Mouse (Mus musculus) macrophage (primary cell): ENCODE data around the gene Igsf21. TPM values are rescaled to one million over a fixed set of nuclear protein-coding genes. Genes with fewer than 3 reads are reported as not detected.

ENCODE experiments used
- H3K27ac ChIP-seq: fragments of 350-480 bp; formaldehyde crosslinking; 2 replicates; pipeline ENCODE4 v1.9.0; 2021
- H3K36me3 ChIP-seq: fragments of 350-480 bp; formaldehyde crosslinking; 2 replicates; pipeline ENCODE4 v1.9.0; 2021; ENCODE audit errors: inconsistent target
- H3K4me3 ChIP-seq: fragments of 350-480 bp; formaldehyde crosslinking; 2 replicates; pipeline ENCODE4 v1.9.0; 2021; ENCODE audit errors: inconsistent target
- H3K79me2 ChIP-seq: fragments of 350-480 bp; formaldehyde crosslinking; 2 replicates; pipeline ENCODE4 v1.9.0; 2021; ENCODE audit errors: inconsistent target
- WGBS: methylation state at CpG from one replicate; pipeline ENCODE4 v1.1.7; 2026; ENCODE audit warnings: inconsistent platforms; ENCODE audit not compliant: missing documents; 5-methylcytosine and 5-hydroxymethylcytosine counted together
- polyA plus RNA-seq: library from polyadenylated mRNA; stranded (reverse); fragments of 250-400 nt; gene quantifications from 3 replicates; pipeline ENCODE4 v1.2.4, GENCODE M21; 2018; ENCODE audit warnings: inconsistent platforms

The Igsf21 gene
- polyA plus RNA-seq, 1 experiment from 2014 or later: not detected

- Histone ChIP-seq H3K79me2 (no peaks in the 10 kb centered on the region), H3K4me3 (no peak overlapping the region), H3K27ac (no peak overlapping the region), H3K36me3 (no peaks in the 10 kb centered on the region)
- WGBS: 91% methylated on average over 11 of the region's 11 CpGs
Measured at GRCm38 (mm10) chr4:140092367-140092766, 154.2 kb downstream of the Igsf21 start.

GRCm38 (mm10) chr4:140091693-140092092, 154.9 kb downstream of the Igsf21 start:
- 81% methylated on average over 3 of the region's 3 CpGs for WGBS
- Histone ChIP-seq H3K79me2 (no peaks in the 10 kb centered on the region), H3K27ac (no peak overlapping the region), H3K36me3 (no peaks in the 10 kb centered on the region), H3K4me3 (no peak overlapping the region)

- WGBS: 80% methylated on average over 4 of the region's 4 CpGs
- Histone ChIP-seq H3K79me2 (no peaks in the 10 kb centered on the region), H3K36me3 (no peaks in the 10 kb centered on the region), H3K27ac (no peak overlapping the region), H3K4me3 (no peak overlapping the region)
Measured at GRCm38 (mm10) chr4:140089676-140090075, 156.9 kb downstream of the Igsf21 start.

GRCm38 (mm10) chr4:140088711-140089440, 157.7 kb downstream of the Igsf21 start:
- H3K79me2 ChIP-seq: no peaks in the 10 kb centered on the region
- no peak overlapping the region for H3K4me3 ChIP-seq
- H3K27ac ChIP-seq: no peak overlapping the region
- WGBS: 77% methylated on average over 12 of the region's 12 CpGs
- H3K36me3 ChIP-seq: no peaks in the 10 kb centered on the region

GRCm38 (mm10) chr4:140086192-140086591, 160.4 kb downstream of the Igsf21 start:
- 57% methylated on average over 7 of the region's 7 CpGs for WGBS
- Histone ChIP-seq H3K36me3 (no peaks in the 10 kb centered on the region), H3K79me2 (no peaks in the 10 kb centered on the region), H3K27ac (no peak overlapping the region), H3K4me3 (no peak overlapping the region)

- Histone ChIP-seq H3K4me3 (no peak overlapping the region), H3K79me2 (no peaks in the 10 kb centered on the region), H3K27ac (no peak overlapping the region), H3K36me3 (no peaks in the 10 kb centered on the region)
- 85% methylated on average over 11 of the region's 11 CpGs for WGBS
Measured at GRCm38 (mm10) chr4:140084521-140085011, 162.0 kb downstream of the Igsf21 start.

- H3K36me3 ChIP-seq: no peaks in the 10 kb centered on the region
- no peaks in the 10 kb centered on the region for H3K79me2 ChIP-seq
- no peak overlapping the region for H3K27ac ChIP-seq
- H3K4me3 ChIP-seq: no peak overlapping the region
- 79% methylated on average over 5 of the region's 5 CpGs for WGBS
Measured at GRCm38 (mm10) chr4:140084064-140084463, 162.5 kb downstream of the Igsf21 start.

- H3K4me3 ChIP-seq: no peak overlapping the region
- no peaks in the 10 kb centered on the region for H3K36me3 ChIP-seq
- 90% methylated on average over 5 of the region's 5 CpGs for WGBS
- no peak overlapping the region for H3K27ac ChIP-seq
- no peaks in the 10 kb centered on the region for H3K79me2 ChIP-seq
Measured at GRCm38 (mm10) chr4:140078416-140078815, 168.2 kb downstream of the Igsf21 start.

GRCm38 (mm10) chr4:140077615-140078014, 169.0 kb downstream of the Igsf21 start:
- H3K36me3 ChIP-seq: no peaks in the 10 kb centered on the region
- H3K79me2 ChIP-seq: no peaks in the 10 kb centered on the region
- H3K27ac ChIP-seq: no peak overlapping the region
- no peak overlapping the region for H3K4me3 ChIP-seq
- WGBS: 80% methylated on average over 8 of the region's 8 CpGs

GRCm38 (mm10) chr4:140076852-140077563, 169.6 kb downstream of the Igsf21 start:
- Histone ChIP-seq H3K4me3 (no peak overlapping the region), H3K79me2 (no peaks in the 10 kb centered on the region), H3K27ac (no peak overlapping the region), H3K36me3 (no peaks in the 10 kb centered on the region)
- WGBS: 82% methylated on average over 12 of the region's 12 CpGs

GRCm38 (mm10) chr4:140076428-140076827, 170.2 kb downstream of the Igsf21 start:
- no peaks in the 10 kb centered on the region for H3K36me3 ChIP-seq
- no peak overlapping the region for H3K27ac ChIP-seq
- WGBS: 76% methylated on average over 6 of the region's 6 CpGs
- H3K79me2 ChIP-seq: no peaks in the 10 kb centered on the region
- H3K4me3 ChIP-seq: no peak overlapping the region

GRCm38 (mm10) chr4:140071047-140071446, 175.5 kb downstream of the Igsf21 start:
- H3K4me3 ChIP-seq: no peak overlapping the region
- H3K79me2 ChIP-seq: no peaks in the 10 kb centered on the region
- no peaks in the 10 kb centered on the region for H3K36me3 ChIP-seq
- WGBS: 23% methylated on average over 17 of the region's 17 CpGs
- H3K27ac ChIP-seq: no peak overlapping the region

- 46% methylated on average over 10 of the region's 10 CpGs for WGBS
- no peaks in the 10 kb centered on the region for H3K79me2 ChIP-seq
- no peaks in the 10 kb centered on the region for H3K36me3 ChIP-seq
- no peak overlapping the region for H3K4me3 ChIP-seq
- H3K27ac ChIP-seq: no peak overlapping the region
Measured at GRCm38 (mm10) chr4:140070331-140070652, 176.3 kb downstream of the Igsf21 start.

- Histone ChIP-seq H3K27ac (no peak overlapping the region), H3K36me3 (no peaks in the 10 kb centered on the region), H3K4me3 (no peak overlapping the region), H3K79me2 (no peaks in the 10 kb centered on the region)
- 12% methylated on average over 14 of the region's 15 CpGs for WGBS
Measured at GRCm38 (mm10) chr4:140069563-140070330, 176.8 kb downstream of the Igsf21 start.

GRCm38 (mm10) chr4:140068468-140068867, 178.1 kb downstream of the Igsf21 start:
- H3K4me3 ChIP-seq: no peak overlapping the region
- no peak overlapping the region for H3K27ac ChIP-seq
- H3K36me3 ChIP-seq: no peaks in the 10 kb centered on the region
- H3K79me2 ChIP-seq: no peaks in the 10 kb centered on the region
- 89% methylated on average over 4 of the region's 6 CpGs for WGBS
